Mouse (Mus musculus) kidney, postnatal 14 days (tissue): Measurements from ENCODE around the gene Leng9.

ENCODE experiments used
- DNase-seq: peaks from one replicate; pipeline ENCODE4 v3.0.0; 2022; ENCODE audit warnings: mixed read lengths

The Leng9 gene

GRCm38 (mm10) chr7:4144046-4144445, 6.1 kb downstream of the Leng9 start:
- DNase-seq, result no peak

GRCm38 (mm10) chr7:4143506-4143905, 6.7 kb downstream of the Leng9 start:
- no peak for DNase-seq

DNA sequence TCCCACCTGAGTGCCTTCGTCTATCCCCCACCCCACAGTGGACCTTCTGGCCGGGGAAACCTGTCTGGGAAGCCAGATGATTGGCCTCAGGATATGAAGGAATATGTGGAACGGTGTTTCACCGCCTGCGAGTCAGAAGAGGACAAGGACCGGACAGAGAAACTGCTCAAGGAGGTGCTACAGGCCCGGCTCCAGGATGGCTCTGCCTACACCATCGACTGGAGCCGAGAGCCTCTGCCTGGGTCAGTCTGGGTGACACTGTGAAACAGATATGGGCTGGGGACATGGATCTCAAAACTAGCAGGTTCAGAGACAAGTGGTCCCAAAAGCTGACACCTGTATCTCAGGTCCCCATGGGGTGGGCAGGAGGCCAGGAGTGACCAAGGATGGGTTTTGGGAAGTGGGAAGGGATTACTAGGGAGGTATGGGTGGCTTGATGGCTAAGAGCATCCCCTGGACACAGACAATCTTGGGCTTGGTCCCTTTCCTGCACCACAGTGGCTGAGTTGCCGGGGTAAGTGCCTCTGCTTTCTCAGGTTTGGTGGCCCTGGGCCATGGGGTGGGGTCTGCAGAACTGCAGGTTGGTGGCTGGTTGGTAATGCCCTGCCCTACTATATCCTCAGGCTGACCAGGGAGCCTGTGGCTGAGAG, 7.3 kb downstream of the Leng9 start:
- DNase-seq, result no peak

DNA sequence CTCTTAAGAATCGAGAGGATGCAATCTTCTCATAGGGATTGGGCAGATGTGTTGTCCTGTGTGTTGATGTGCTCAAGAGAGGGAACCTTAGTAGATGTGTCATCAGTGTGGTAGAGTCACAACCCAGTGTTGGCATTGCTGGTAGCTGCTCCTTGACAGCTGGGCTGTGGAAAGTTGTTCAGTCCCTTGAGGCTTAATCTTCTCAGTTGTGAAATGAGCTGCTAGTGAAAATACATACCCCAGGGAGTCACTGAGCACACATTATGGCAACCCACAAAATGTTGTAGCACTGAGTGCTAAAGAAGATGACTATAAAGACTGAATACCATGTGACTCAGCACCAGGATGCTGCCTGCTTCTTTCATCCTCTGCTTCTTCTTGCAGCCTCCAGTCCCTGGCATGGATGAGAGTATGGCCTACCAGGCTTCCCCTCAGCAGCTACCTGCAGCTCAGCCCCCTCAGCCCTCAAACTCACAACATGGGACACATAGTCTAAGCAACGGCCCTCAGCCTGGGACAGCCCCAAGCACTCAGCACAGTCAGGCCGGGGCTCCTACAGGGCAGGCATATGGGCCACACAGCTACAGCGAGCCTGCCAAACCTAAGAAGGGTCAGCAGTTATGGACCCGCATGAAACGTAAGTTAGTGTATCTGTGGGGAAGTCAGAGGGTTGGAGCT, 8.4 kb downstream of the Leng9 start:
- DNase-seq, result no peak

DNA sequence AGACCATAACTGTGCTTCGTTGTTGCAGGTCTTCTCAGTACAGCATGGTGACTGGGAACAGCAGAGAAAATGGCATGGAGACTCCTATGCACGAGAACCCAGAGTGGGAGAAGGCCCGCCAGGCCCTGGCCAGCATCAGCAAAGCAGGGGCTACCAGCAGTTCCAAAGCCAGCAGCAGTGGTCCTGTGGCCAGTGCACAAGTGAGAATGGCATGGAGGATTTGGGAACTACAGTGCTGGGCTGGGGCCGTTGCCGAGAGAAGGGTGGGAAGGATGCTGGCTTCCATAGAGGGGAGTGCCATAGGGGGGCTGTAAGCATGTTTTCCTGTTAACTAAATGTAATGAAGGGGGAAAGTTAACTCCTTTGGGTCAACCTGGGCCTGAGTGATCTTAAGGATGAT, 10.8 kb downstream of the Leng9 start:
- DNase-seq, result no peak

DNA sequence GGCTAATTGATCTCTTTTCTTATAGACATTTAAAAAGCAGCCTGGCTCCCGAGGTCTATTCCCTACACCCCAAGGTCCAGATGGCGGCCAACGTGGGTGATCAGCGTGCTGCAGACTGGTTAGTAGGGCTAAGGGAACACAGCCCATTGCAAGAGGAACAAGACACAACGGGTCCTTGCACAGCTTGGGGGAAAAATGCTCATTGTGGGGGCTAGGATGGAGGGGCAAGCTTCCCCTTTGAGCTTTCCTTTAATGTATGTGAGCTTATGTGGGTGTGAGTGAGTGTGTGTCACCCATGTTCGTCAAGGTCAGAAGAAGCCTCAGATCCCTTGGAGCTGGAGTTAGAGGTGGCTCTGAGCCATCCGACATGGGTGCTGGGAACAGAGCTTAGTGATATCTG, 11.5 kb downstream of the Leng9 start:
- DNase-seq, result no peak

- DNase-seq, result no peak
These were observed 12.0 kb downstream of the Leng9 start for GRCm38 (mm10) chr7:4138181-4138580.

DNA sequence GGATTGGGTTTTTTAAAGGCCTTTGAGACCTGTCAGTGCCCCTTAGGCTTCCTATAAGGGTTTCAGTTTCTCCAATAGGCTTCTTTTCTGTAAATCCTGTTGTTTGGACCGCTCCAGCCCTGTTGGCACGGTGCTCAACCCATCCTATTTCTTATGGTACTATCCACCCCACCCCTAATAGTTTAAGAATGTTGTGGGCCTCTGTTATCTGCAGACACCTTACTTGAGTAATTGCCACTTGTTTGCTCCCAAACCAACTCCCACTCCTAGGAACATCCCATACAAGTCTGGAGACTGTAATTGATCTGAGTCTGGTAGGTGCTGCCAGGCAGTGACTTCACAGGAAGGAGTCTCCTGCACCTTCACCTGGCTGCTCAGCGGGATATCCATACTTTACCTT, 12.4 kb downstream of the Leng9 start:
- DNase-seq, result no peak

GRCm38 (mm10) chr7:4136771-4137531, 13.2 kb downstream of the Leng9 start, which contains the start of gene Leng8:
TSS of gene Leng8 (plus strand) at chr7:4137039.
- DNase-seq, result peak; percentile 99

DNA sequence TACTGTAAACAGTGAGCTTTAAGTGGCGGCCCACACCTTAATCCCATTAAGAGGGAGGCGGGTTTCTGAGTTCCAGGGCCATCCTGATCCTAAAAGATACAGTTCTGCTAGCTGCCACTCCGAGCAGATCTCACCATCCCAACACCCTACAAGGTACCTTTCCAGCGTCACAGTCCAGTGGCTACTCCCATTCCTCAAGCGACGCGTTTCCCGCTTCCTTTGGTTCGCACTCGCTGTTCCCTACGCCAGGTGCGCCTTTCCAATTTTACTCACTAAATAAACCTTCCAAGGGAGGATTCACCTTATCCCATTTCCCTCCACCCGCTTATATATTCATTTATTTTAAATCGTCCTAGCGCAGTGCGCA, 13.8 kb downstream of the Leng9 start:
- DNase-seq, result no peak

DNA sequence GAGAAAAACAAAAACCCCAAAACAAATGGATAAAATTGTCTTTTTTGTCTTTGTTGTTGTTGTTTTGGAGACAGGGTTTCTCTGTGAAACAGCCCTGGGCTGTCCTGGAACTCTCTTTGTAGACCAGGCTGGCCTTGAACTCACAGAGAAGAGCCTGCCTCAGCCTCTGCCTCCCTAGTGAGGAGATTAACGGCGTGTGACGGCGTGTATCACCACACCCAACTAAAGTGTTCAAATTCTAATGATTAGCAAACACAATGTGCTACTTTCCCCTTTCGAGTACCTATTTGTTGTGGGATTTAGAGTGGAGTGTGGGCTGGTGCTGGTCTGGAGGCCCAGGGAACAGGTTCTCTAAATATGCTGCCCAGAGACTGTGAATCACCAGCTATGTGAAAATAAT, 15.3 kb downstream of the Leng9 start:
- DNase-seq, result no peak

GRCm38 (mm10) chr7:4132998-4133397, 17.2 kb downstream of the Leng9 start:
- DNase-seq, result no peak

DNA sequence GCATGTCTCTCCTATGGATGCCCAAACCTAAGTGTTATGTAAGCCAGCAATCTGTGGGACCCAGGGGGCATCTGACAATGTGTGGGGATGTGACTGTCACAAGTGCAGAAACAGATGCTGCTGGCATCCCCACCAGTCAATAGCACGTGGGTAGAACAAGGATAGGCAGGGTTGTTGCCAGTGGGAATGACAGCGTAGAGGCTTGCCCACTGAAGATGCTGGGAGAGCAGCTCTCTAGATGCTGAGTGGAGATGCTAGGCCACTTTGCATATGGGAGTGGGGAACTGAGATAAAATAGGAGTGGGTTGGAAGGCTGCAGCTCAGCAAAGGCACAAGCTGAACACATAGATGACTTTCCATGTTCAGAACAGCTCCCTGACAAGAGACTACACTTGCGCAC, 17.6 kb downstream of the Leng9 start:
- no peak for DNase-seq

DNA sequence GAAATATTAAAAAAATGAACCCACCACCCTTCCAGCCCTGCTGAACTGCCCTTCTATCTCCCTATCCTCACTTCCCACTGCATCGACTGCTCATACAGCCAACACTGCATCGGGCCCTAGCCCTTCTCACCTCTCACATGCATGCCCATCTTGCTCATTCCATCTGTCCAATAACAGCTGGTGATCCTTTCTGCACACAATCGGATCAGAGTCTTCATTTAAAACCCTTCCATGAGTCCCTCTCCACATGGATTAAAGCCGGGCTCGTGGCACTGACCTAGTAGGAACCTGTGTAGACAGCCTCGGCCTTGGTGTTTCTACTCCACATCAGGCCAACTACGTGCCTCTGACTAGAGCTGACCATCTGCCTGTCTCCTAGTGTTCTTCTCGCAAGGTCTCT, 18.2 kb downstream of the Leng9 start:
- no peak for DNase-seq

- peak; percentile 85 for DNase-seq
These were observed 19.3 kb downstream of the Leng9 start for GRCm38 (mm10) chr7:4130686-4131452.

DNA sequence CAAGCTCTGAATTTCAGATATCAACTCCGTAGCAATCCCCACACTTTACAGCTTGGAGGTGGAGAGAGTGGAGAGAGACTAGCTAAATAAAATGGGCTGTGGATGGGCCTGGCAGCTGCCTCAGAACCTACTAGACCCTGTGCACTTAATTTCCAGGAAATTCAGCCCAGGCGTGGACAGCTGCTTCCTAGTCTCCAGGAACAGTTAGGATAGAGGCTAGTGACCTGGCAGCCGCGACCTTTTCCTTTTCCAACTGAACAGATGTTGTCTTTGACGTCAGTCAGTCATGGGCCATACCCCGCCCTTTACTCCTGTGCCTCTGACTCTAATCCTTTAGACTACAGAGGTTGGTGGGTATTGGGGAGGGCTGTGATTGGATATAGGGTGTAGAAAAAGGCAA, 21.3 kb downstream of the Leng9 start:
- no peak for DNase-seq

GRCm38 (mm10) chr7:4127894-4128293, 22.3 kb downstream of the Leng9 start:
- DNase-seq, result no peak

- no peak for DNase-seq
These were observed 23.0 kb downstream of the Leng9 start for GRCm38 (mm10) chr7:4126992-4127785.

DNA sequence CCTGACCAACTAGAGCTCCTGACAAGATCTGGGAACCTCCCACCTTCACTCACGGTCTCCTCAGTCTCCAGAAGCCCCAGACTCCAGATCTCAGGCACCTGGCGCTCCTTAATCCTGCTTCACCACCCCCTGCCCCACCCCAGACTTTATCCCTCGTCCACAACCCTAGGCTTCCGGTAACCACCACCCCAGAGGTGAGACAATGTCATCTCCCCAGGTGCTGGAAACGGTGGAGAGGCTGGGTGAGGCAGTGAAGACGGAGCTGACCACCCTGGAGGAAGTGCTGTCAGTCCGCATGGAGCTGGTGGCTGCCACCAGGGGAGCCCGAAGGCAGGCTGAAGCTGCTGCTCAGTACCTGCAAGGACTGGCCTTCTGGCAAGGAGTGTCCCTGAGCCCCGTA, 24.9 kb downstream of the Leng9 start:
- DNase-seq, result no peak

DNA sequence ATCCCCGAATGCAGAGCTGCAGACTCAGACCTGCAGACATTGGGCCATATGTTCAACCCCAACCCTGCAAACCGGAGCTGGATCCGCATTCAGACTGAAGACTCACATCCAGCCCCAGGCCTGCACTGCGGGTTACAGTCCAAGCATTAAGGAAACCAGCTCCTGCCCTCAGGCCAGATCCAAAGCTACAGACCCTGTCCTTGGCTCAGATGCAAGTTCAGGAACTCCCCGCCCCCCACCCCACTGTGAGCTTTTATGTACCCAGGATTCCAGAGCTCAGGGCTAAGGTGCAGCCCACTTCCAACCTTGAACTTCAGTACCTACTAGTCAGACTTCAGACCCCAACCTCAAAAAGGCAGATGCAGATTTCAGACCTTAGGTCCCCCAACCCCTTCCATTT, 25.3 kb downstream of the Leng9 start:
- no peak for DNase-seq

GRCm38 (mm10) chr7:4124315-4124759, 25.8 kb downstream of the Leng9 start:
- no peak for DNase-seq

DNA sequence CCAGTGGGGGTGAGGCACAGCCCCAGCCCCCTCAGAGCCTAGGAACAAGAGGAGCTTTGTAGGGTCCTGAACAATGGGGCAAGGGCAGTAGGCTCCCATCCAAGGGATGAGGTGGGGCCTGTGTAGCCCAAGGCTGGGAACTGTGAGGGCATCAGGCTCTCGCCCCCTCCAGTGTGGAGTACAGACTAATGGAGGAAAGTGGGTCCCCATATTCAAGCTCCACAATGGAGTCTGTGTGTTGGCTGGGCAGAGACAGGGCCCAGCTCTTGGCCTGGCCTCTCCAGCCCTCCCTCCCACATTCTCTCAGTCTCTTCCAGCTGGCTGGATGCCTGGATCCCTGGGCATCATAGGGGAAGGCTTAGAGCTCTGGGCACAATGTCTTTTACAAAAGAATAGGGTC, 26.4 kb downstream of the Leng9 start:
- DNase-seq, result no peak
